Mouse (Mus musculus) stomach, postnatal 0 days (tissue): ENCODE data around the gene Mchr1.
A peak's percentile ranks its signal among the peaks of the same experiment; 100 is the strongest.

Experiments
- CTCF ChIP-seq: IDR thresholded peaks from 2 replicates; pipeline ENCODE4 v1.5.1; 2016; ENCODE audit warnings: antibody characterized with exemption, low read depth, mild to moderate bottlenecking, moderate library complexity
- EP300 ChIP-seq: optimal IDR thresholded peaks from 2 replicates; pipeline ENCODE3; 2016; ENCODE audit warnings: antibody characterized with exemption

DNA sequence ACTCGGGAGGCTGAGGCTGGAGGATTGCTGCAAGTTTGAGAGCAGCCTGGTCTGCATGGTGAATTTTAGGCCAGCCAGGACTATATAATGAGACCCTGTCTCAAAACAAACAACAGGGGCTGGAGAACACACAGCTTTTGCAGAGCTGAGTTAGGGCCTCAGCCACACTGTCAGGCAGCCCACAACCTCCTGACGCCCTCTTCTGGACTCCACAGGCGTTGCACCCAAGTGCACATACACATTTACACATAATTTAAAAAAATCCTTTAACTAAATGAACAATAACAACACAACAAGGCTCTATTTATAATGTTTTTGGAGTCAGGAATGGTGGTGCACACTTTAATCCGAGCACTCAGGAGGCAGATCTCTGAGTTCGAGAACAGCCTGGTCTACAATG, 36.9 kb upstream of the Mchr1 start:
- TF ChIP-seq CTCF (peak; percentile 54), EP300 (no peak)
